Mouse (Mus musculus): ENCODE measurements around the gene Rabl3.

DNA sequence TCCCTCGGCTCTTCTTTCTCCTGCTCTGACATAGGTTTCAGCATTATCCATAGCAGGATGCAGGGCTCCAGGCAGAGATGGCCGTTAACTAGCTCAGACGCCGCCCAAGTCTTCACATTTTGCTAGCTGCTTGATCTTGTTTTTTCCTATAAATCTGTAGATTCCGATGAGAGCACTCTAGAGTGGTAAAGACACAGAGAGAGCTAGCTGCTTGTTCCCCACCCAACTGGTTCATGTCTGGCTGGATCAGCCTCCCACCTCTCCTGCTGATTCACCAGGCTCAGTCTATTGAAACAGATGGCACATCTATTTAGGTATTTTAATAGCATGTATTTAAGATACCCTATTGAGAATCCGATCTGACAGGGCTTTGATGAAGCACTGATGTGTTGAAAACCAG, 44.7 kb upstream of the Rabl3 start:
- no peak for TF ChIP-seq CTCF (IDR thresholded peaks at IDR 0.05; ENCODE audit: insufficient read depth, low read length)
- no peak for TF ChIP-seq POLR2A (IDR thresholded peaks at IDR 0.05; ENCODE audit: borderline replicate concordance, extremely low read depth, low read depth, low read length)
